Mouse (Mus musculus) small intestine, adult 2 months (tissue): ENCODE data around the gene Tle2.

Experiments used
- CTCF ChIP-seq: fragments of 200-500 bp; IDR thresholded peaks from 2 replicates; pipeline ENCODE4 v1.5.1; 2012; ENCODE audit warnings: low read depth, mild to moderate bottlenecking, control low read depth, inconsistent platforms, low read length, moderate library complexity, mixed read lengths; ENCODE audit not compliant: insufficient replicate concordance, insufficient read length; ENCODE audit errors: extremely low read depth
- POLR2A ChIP-seq: fragments of 200-500 bp; IDR thresholded peaks from 2 replicates; pipeline ENCODE4 v1.6.1; 2012; ENCODE audit warnings: low read depth, mild to moderate bottlenecking, control low read depth, inconsistent platforms, low read length, moderate library complexity

DNA sequence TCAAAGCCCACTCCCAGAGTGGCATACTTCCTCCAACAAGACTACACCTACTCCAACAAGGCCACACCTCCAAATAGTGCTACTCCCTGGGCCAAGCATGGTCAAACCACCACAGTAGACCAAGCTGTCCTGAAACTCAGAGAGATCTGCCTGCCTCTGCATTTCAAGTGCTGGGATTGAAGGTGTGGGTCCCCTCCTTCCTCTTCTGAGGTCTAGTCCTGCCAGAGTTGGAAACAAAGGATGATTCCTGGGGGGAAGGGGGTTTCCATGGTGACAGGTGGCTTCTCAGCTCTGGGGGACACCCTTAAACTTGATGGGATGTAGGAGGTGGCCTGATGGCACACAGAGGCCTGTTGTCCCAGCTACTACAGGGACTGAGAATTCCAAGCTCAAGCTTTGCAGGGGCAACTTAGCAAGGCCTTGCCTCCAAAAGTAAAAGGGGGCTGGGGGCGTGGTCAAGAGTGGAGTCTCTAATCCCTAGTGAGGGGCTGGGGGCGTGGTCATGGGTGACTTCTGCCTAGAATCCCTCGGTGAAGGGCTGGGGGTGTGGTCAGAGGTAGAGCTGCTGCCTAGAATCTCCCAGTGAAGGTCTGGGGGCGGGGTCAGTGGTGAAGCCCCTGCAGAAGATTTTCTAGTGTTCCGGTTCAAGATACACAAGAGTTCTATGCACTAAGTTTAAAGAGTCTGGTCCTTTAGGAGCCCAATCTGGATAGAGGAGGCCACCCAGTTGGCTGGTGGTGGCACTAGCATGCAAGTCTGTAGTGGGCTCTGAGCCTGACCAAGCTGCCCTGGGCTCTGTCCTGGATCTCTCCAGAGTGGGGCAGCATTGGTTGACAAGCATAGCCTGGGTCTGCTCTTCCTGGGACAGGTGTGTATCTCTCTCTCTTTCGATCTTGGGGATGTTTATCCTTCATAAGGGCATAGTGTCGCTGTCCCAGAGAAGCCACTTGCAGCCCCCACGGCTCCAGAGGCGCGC lies at the start of gene Tle2:
- TF ChIP-seq CTCF (no peak), POLR2A (no peak)
